Mouse (Mus musculus) erythroblast, embryonic 14.5 days (primary cell): Measurements from ENCODE around the gene Rnf183.

ENCODE experiments used
- GATA1 ChIP-seq: IDR thresholded peaks from 2 replicates; pipeline ENCODE4 v1.6.1; 2012; ENCODE audit warnings: low read length, inconsistent platforms, mixed read lengths
- TAL1 ChIP-seq: IDR thresholded peaks from 3 replicates; pipeline ENCODE4 v1.6.1; 2012; ENCODE audit warnings: low read length, inconsistent platforms, mixed read lengths

DNA sequence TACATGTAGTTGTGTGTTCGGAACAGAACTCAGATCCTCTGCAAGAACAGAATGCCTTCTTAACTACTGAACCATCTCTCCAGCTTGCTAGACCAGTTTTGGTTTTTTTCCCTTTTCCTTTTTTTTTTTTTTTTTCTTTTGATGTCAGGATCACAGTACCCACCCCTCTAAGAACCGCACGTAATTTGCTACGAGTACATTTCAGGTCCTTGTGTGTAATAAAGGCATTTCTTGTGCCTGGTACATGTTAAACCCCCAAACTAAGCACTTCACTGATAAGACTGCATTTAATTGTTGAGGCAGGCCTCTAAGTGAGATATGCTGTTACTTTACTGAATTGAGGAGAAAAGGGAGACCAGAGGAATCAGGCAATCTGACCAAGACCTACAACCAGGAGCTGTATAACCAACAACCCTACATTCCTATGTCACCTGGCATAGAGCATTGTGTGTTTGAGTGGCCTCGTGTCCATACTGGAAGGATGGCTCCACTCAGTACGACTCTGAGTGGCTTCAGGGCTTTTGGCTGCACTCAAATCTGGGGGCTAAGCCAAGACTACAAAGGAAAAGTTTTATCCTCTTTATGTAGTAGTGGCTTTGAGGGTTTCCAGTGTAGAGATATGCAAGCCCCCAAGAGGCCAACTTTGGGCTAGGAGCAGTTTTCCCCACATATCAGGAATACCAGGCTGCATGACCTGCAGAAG is 42.6 kb upstream of the Rnf183 start:
- TF ChIP-seq TAL1 (no peak), GATA1 (no peak)
